Mouse (Mus musculus) heart, embryonic 14.5 days (tissue): Measurements from ENCODE around the gene Hivep3. TPM values are rescaled to one million over a fixed set of nuclear protein-coding genes. Genes with fewer than 3 reads are reported as not detected.

ENCODE experiments used
- ATAC-seq: fragments of 200-750 bp; cut with Nextera tagmentation; 2 replicates; pipeline ENCODE4 v1.8.0; 2017; ENCODE audit warnings: low read depth, moderate TSS enrichment; ENCODE audit not compliant: insufficient number of reproducible peaks, insufficient read depth, low FRiP score
- H3K27ac ChIP-seq, 2 experiments: fragments of 200-500 bp in 1 of 2; fragments of 300-500 bp in 1 of 2; sonication (generic) in 1 of 2; replicated peaks in 1 of 2; 2 replicates each; pipeline ENCODE4 v1.5.1; 2012 to 2014; ENCODE audit warnings: low read depth in 2 of 2, low read length in 2 of 2, control low read depth in 1 of 2, mild to moderate bottlenecking in 1 of 2, mixed read lengths in 1 of 2; ENCODE audit not compliant: control insufficient read depth in 1 of 2, insufficient read depth in 1 of 2
- H3K27me3 ChIP-seq: fragments of 300-500 bp; sonication (generic); 2 replicates; pipeline ENCODE4 v1.6.1; 2014; ENCODE audit warnings: mild to moderate bottlenecking, low read length, control low read depth; ENCODE audit not compliant: control insufficient read depth, insufficient read depth
- H3K36me3 ChIP-seq: fragments of 300-500 bp; sonication (generic); 2 replicates; pipeline ENCODE4 v1.6.1; 2014; ENCODE audit warnings: mild to moderate bottlenecking, control low read depth, low read length, mixed read lengths; ENCODE audit not compliant: control insufficient read depth, insufficient read depth
- H3K4me1 ChIP-seq, 2 experiments: fragments of 200-500 bp in 1 of 2; fragments of 300-500 bp in 1 of 2; sonication (generic) in 1 of 2; 2 replicates each; pipeline ENCODE4 v1.6.1; 2012 to 2014; ENCODE audit warnings: low read length in 2 of 2, control low read depth in 1 of 2, mixed read lengths in 1 of 2; ENCODE audit not compliant: control insufficient read depth in 2 of 2, insufficient read depth in 2 of 2
- H3K4me2 ChIP-seq: fragments of 300-500 bp; sonication (generic); 2 replicates; pipeline ENCODE4 v1.6.1; 2014; ENCODE audit warnings: mild to moderate bottlenecking, low read length
- H3K4me3 ChIP-seq, 2 experiments: fragments of 200-500 bp in 1 of 2; fragments of 300-500 bp in 1 of 2; sonication (generic) in 1 of 2; 2 replicates each; pipeline ENCODE4 v1.5.1; 2012 to 2014; ENCODE audit warnings: low read length in 2 of 2, mild to moderate bottlenecking in 2 of 2, control low read depth in 1 of 2, low read depth in 1 of 2, moderate library complexity in 1 of 2; ENCODE audit not compliant: control insufficient read depth in 1 of 2, insufficient read depth in 1 of 2
- H3K9ac ChIP-seq: fragments of 300-500 bp; sonication (generic); 2 replicates; pipeline ENCODE4 v1.6.1; 2014; ENCODE audit warnings: mild to moderate bottlenecking, low read length
- H3K9me3 ChIP-seq: fragments of 300-500 bp; sonication (generic); 2 replicates; pipeline ENCODE4 v1.6.1; 2016; ENCODE audit warnings: low read length, control low read depth; ENCODE audit not compliant: control insufficient read depth
- WGBS: fragments of 180-500 bp; shearing (Covaris S2); extraction: QIAGEN DNeasy Blood & Tissue Kit; methylation state at CpG from one replicate; pipeline ENCODE4 v1.1.7; 2014; 5-methylcytosine and 5-hydroxymethylcytosine counted together
- polyA plus RNA-seq: library from polyadenylated mRNA; unstranded; fragments of >200 nt; fragmentation: Nextera tagmentation; extraction: Ambion mirVana; gene quantifications from 2 replicates; pipeline ENCODE4 v1.2.1, GENCODE M21; 2014

Hivep3 gene
- polyA plus RNA-seq, 1 experiment from 2014 or later: 6.8 TPM

GRCm38 (mm10) chr4:120011788-120012187, 278.2 kb downstream of the Hivep3 start:
- WGBS: 54% methylated on average over 10 of the region's 10 CpGs
- no peaks in the 10 kb centered on the region for H3K27me3 ChIP-seq
- H3K4me2 ChIP-seq: no peak overlapping the region
- no peak overlapping the region for H3K4me3 ChIP-seq
- H3K27ac ChIP-seq: no peak overlapping the region
- ATAC-seq: no peak
- H3K9me3 ChIP-seq: no peaks in the 10 kb centered on the region
- H3K9ac ChIP-seq: no peak overlapping the region
- H3K36me3 ChIP-seq: no peaks in the 10 kb centered on the region
- H3K4me1 ChIP-seq: peaks cover 3 to 6% of the 10 kb centered on the region in 2 experiments; a peak in 2 of 4 replicates

GRCm38 (mm10) chr4:120012891-120013290, 279.3 kb downstream of the Hivep3 start:
- Histone ChIP-seq H3K27ac (no peak overlapping the region), H3K36me3 (no peaks in the 10 kb centered on the region), H3K4me2 (no peak overlapping the region), H3K27me3 (no peaks in the 10 kb centered on the region), H3K9me3 (no peaks in the 10 kb centered on the region), H3K4me1 (peaks cover 3 to 4% of the 10 kb centered on the region in 2 experiments; a peak in 1 of 4 replicates), H3K9ac (no peak overlapping the region), H3K4me3 (no peak overlapping the region)
- WGBS: 84% methylated on average over 1 of the region's 1 CpGs
- no peak for ATAC-seq

GRCm38 (mm10) chr4:120018426-120018825, 284.8 kb downstream of the Hivep3 start:
- 66% methylated on average over 5 of the region's 5 CpGs for WGBS
- H3K36me3 ChIP-seq: no peaks in the 10 kb centered on the region
- ATAC-seq: no peak
- no peak overlapping the region for H3K4me3 ChIP-seq
- no peaks in the 10 kb centered on the region for H3K27me3 ChIP-seq
- H3K27ac ChIP-seq: no peak overlapping the region
- H3K4me1 ChIP-seq: peaks cover 0 to 2% of the 10 kb centered on the region in 2 experiments; a peak in 1 of 4 replicates
- H3K9me3 ChIP-seq: no peaks in the 10 kb centered on the region
- H3K4me2 ChIP-seq: no peak overlapping the region
- no peak overlapping the region for H3K9ac ChIP-seq

GRCm38 (mm10) chr4:120022392-120022791, 288.8 kb downstream of the Hivep3 start:
- H3K4me3 ChIP-seq: no peak overlapping the region
- 55% methylated on average over 3 of the region's 3 CpGs for WGBS
- H3K9ac ChIP-seq: no peak overlapping the region
- H3K36me3 ChIP-seq: no peaks in the 10 kb centered on the region
- H3K27me3 ChIP-seq: no peaks in the 10 kb centered on the region
- H3K4me1 ChIP-seq: peaks cover 4 to 8% of the 10 kb centered on the region in 2 experiments; a peak in 3 of 4 replicates
- H3K4me2 ChIP-seq: no peak overlapping the region
- H3K27ac ChIP-seq: no peak overlapping the region
- H3K9me3 ChIP-seq: no peaks in the 10 kb centered on the region
- ATAC-seq: no peak

- no peak overlapping the region for H3K27ac ChIP-seq
- H3K9me3 ChIP-seq: no peaks in the 10 kb centered on the region
- no peak overlapping the region for H3K4me3 ChIP-seq
- WGBS: 88% methylated on average over 4 of the region's 4 CpGs
- ATAC-seq: no peak
- H3K36me3 ChIP-seq: no peaks in the 10 kb centered on the region
- H3K4me2 ChIP-seq: no peak overlapping the region
- no peaks in the 10 kb centered on the region for H3K27me3 ChIP-seq
- peaks cover 4 to 8% of the 10 kb centered on the region in 2 experiments; a peak in 3 of 4 replicates for H3K4me1 ChIP-seq
- no peak overlapping the region for H3K9ac ChIP-seq
Measured at GRCm38 (mm10) chr4:120023221-120023840, 289.7 kb downstream of the Hivep3 start.

GRCm38 (mm10) chr4:120024071-120024470, 290.5 kb downstream of the Hivep3 start:
- Histone ChIP-seq H3K27ac (no peak overlapping the region), H3K4me1 (peaks cover 2 to 8% of the 10 kb centered on the region in 2 experiments; a peak in 3 of 4 replicates), H3K4me2 (no peak overlapping the region), H3K4me3 (no peak overlapping the region), H3K36me3 (no peaks in the 10 kb centered on the region), H3K9ac (no peak overlapping the region), H3K27me3 (no peaks in the 10 kb centered on the region), H3K9me3 (no peaks in the 10 kb centered on the region)
- 23% methylated on average over 10 of the region's 10 CpGs for WGBS
- ATAC-seq: no peak

- Histone ChIP-seq H3K4me3 (no peak overlapping the region), H3K9me3 (no peaks in the 10 kb centered on the region), H3K36me3 (no peaks in the 10 kb centered on the region), H3K27me3 (peaks cover 16% of the 10 kb centered on the region), H3K9ac (no peak overlapping the region), H3K4me2 (no peak overlapping the region), H3K4me1 (peaks cover 2 to 14% of the 10 kb centered on the region in 2 experiments; a peak in 3 of 4 replicates), H3K27ac (no peak overlapping the region)
- 87% methylated on average over 1 of the region's 1 CpGs for WGBS
- no peak for ATAC-seq
Measured at GRCm38 (mm10) chr4:120027671-120028070, 294.1 kb downstream of the Hivep3 start.

GRCm38 (mm10) chr4:120029937-120030336, 296.4 kb downstream of the Hivep3 start:
- no peaks in the 10 kb centered on the region for H3K36me3 ChIP-seq
- no peaks in the 10 kb centered on the region for H3K9me3 ChIP-seq
- H3K27ac ChIP-seq: no peak overlapping the region
- H3K4me3 ChIP-seq: no peak overlapping the region
- no peak overlapping the region for H3K9ac ChIP-seq
- no peak overlapping the region for H3K4me2 ChIP-seq
- ATAC-seq: no peak
- H3K4me1 ChIP-seq: peaks cover 2 to 6% of the 10 kb centered on the region in 2 experiments; a peak in 3 of 4 replicates
- H3K27me3 ChIP-seq: peaks cover 33% of the 10 kb centered on the region
- WGBS: 79% methylated on average over 1 of the region's 1 CpGs
